Mouse (Mus musculus): ENCODE data around the gene Traf4. TPM values are rescaled to one million over a fixed set of nuclear protein-coding genes. Genes with fewer than 3 reads are reported as not detected.

Traf4 gene
- polyA plus RNA-seq, 1 experiment from 2014 or later, result 174 TPM

DNA sequence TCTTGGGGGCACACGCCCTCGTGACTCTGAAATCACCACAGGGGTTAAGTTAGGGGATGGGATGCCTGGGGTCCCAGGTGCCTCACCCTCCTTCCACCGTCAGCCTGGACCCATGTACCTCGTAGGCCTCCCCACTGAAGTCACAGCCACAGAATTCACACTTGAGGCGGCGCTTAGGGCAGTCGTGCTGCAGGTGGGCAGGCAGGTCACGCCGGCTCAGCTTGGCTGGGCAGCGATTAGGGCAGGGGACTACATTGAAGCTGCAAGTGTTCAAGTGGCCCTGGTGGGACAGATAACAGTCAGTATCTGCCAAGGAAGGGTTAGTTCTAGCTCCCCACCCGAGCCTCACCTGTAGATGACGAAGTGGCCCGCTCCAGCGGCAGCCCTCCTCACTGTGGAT lies 4.2 kb downstream of the Traf4 start:
- whole genome bisulfite sequencing, result 93% methylated on average over 14 of the region's 14 CpGs
- peaks cover 32% of the 10 kb centered on the region for H3K4me1 ChIP-seq

DNA sequence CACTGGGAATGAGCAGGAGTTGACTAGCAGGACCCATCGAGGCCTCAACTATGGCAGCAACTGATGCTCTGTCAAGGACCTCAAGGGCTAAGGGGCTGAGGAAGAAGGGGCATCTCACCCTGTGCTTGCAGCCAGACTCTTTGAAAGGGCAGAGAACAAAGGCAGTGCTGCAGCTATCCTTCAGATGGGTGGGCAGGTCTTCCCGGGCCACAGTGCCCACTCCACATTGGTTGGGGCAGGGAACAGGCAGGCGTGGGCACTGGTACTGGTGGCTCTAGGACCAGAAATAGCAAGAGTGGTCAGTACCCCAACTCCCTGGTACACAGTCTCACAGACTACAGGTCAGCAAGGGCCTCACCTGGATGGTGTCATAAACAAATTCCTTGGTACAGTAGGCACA lies 4.7 kb downstream of the Traf4 start:
- Histone ChIP-seq H3K9me3 (no peaks in the 10 kb centered on the region), H3K4me3 (no peak overlapping the region), H3K36me3 (peaks cover 60% of the 10 kb centered on the region), H3K4me1 (peaks cover 27% of the 10 kb centered on the region), H3K27ac (no peak overlapping the region), H3K4me2 (replicated peaks) (no peak overlapping the region), H3K27me3 (replicated peaks) (no peaks in the 10 kb centered on the region), H3K9ac (no peak overlapping the region)
- WGBS, result 91% methylated on average over 3 of the region's 3 CpGs
- no peak for ATAC-seq (ENCODE audit: low FRiP score, low read depth)

More for the DNA sequence above, 4.2 kb downstream of the Traf4 start:
- no peak for ATAC-seq (ENCODE audit: low FRiP score, low read depth)
- Histone ChIP-seq H3K4me3 (no peak overlapping the region), H3K27ac (no peak overlapping the region), H3K36me3 (peaks cover 56% of the 10 kb centered on the region), H3K9ac (no peak overlapping the region), H3K9me3 (no peaks in the 10 kb centered on the region), H3K4me2 (replicated peaks) (no peak overlapping the region), H3K27me3 (replicated peaks) (no peaks in the 10 kb centered on the region)

DNA sequence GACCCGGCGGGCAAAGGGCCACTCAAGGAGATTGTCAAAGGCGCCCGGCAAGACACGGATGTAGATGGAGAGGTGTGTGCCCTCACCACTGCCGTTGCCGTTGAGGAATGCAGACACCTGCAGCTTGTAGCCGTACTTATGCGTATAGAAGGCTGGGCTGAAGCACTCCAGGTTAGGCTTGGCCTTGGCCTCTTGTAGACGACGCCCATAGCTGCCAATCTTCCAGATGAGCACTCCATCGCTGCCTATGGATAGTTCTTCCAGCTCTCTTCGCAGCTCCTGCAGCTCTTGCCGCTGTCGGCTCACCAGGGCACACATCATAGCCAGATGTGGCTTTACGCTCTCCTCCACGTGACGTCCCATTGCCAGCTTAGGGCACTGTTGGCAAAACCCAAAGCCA lies 5.2 kb downstream of the Traf4 start:
- 91% methylated on average over 18 of the region's 18 CpGs for WGBS
- ATAC-seq (ENCODE audit: low FRiP score, low read depth), result no peak
- peaks cover 61% of the 10 kb centered on the region for H3K36me3 ChIP-seq

DNA sequence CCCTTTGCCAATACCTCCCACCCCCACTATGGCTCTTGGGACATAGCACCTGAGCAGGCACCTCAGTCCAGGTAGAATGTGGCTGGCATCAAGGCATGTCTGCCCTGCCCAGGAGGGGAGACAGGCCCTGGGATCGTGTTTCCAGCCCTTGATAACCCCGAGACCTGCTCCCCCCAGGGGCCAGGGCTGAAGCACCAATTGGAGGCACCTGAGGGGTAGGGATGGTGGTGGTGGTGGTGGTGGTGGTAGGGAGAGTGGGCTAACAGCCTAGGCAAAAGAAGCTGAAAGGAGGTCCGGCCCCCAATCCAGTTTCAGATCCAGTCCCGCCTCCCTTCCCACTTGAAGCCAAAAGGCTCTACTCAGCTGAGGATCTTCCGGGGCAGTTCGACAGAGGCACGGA lies 5.8 kb downstream of the Traf4 start:
- no peak overlapping the region for H3K9ac ChIP-seq
- peaks cover 25% of the 10 kb centered on the region for H3K4me1 ChIP-seq
- H3K4me3 ChIP-seq, result no peak overlapping the region
- H3K36me3 ChIP-seq, result peaks cover 67% of the 10 kb centered on the region
- no peak overlapping the region for H3K4me2 ChIP-seq (replicated peaks)
- no peaks in the 10 kb centered on the region for H3K27me3 ChIP-seq (replicated peaks)
- H3K9me3 ChIP-seq, result no peaks in the 10 kb centered on the region
- 83% methylated on average over 7 of the region's 7 CpGs for WGBS
- ATAC-seq (ENCODE audit: low FRiP score, low read depth), result no peak
- no peak overlapping the region for H3K27ac ChIP-seq

More for the DNA sequence above, 5.2 kb downstream of the Traf4 start:
- Histone ChIP-seq H3K27me3 (replicated peaks) (no peaks in the 10 kb centered on the region), H3K9ac (no peak overlapping the region), H3K4me3 (0 out of 2 replicates have a peak overlapping the region, but pooled peaks have one; percentile 3), H3K9me3 (no peaks in the 10 kb centered on the region), H3K4me1 (peaks cover 25% of the 10 kb centered on the region), H3K4me2 (replicated peaks) (no peak overlapping the region), H3K27ac (no peak overlapping the region)

DNA sequence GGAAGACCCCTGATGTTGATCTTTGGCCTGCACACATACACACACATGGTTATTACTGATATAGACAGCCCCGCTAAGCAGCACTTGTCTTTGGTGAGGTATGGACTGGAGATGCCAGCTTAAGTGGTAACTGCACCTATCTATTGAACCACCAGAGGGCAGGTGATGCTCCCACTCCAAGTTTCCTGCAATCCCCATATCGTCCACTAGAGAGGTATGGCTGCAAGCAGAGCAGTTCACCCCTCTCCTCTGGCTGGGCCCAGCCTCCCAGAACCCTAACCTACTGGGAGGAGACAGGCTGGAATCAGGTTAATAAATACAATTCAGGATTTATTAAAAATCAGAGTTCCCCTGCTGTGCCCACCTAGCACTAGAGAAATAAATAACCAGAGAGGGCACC lies 6.3 kb downstream of the Traf4 start:
- Histone ChIP-seq H3K9ac (no peak overlapping the region), H3K9me3 (no peaks in the 10 kb centered on the region), H3K4me3 (no peak overlapping the region), H3K36me3 (peaks cover 72% of the 10 kb centered on the region), H3K4me2 (replicated peaks) (no peak overlapping the region), H3K27ac (no peak overlapping the region), H3K4me1 (peaks cover 25% of the 10 kb centered on the region), H3K27me3 (replicated peaks) (no peaks in the 10 kb centered on the region)
- peak; percentile 22; the same call in 1 of the 2 replicates for ATAC-seq (ENCODE audit: low FRiP score, low read depth)
- WGBS, result 30% methylated on average over 2 of the region's 2 CpGs

DNA sequence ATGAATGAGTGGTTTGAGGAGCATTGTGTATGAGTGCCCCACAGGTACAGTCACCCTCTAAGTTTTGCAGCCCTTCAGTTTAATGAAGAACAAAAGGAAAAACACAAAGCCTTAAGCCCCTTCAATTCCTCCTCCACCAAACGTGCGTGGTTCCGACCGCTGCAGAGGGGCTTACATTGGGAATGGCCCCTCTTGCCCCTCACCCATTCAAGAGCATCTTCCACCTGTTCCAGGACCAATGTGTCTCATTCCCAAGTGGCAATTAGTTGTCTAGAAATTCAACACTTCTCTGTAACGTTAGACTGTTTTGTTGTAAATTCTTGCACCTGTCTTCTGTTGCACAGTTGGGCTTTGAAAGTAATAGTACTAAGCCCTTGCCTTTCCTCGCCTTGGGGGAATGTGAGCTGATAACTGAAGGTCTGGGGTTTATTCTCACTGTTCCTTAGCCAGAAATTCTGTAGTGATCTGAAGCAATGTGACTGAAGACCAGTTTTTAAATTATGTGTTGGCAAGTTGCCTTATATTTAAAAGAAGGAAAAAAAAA lies 9.2 kb downstream of the Traf4 start:
- Histone ChIP-seq H3K4me1 (peaks cover 13% of the 10 kb centered on the region; the same call in 1 of the 2 replicates), H3K9ac (no peak overlapping the region), H3K27ac (no peak overlapping the region), H3K9me3 (no peaks in the 10 kb centered on the region), H3K4me2 (replicated peaks) (no peak overlapping the region), H3K27me3 (replicated peaks) (no peaks in the 10 kb centered on the region), H3K4me3 (no peak overlapping the region), H3K36me3 (peaks cover 78% of the 10 kb centered on the region)
- no peak for ATAC-seq (ENCODE audit: low FRiP score, low read depth)
- 79% methylated on average over 6 of the region's 6 CpGs for WGBS

DNA sequence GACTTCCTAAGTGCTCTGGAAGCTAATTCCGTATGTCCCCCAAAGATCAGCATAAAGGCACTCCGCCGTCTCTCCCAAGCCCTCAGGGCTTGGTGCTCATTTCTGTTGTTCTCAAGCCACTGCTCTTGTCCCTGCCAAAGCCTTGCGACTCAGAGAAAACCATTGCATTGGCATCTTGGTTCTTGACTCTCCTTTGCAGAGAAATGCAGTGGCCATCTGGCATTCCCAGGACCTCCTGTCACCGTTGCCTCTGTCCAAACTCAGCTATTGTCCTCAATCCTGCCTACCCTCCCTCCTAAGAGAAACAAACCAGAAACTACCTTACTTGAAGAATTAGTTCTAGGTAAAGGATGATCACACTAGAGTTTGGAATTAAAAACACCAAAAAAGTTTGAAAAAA lies 9.7 kb downstream of the Traf4 start:
- H3K36me3 ChIP-seq, result peaks cover 78% of the 10 kb centered on the region

DNA sequence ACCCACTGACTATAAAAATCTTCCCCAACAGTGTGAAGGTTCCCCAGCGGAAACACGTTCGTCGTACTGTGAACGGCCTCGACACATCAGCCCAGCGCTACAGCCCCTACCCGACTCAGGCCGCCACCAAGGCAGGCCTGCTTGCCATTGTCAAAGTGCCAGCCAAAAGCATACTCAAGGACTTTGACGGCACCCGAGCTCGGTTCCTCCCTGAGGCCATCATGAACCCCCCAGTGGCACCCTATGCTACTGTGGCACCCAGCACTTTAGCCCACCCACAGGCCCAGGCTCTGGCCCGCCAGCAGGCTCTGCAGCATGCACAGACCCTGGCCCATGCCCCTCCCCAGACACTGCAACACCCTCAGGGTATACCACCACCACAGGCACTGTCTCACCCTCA lies 11.6 kb downstream of the Traf4 start:
- no peak overlapping the region for H3K9ac ChIP-seq
- no peaks in the 10 kb centered on the region for H3K27me3 ChIP-seq (replicated peaks)
- H3K4me2 ChIP-seq (replicated peaks), result no peak overlapping the region
- no peak overlapping the region for H3K27ac ChIP-seq
- 85% methylated on average over 13 of the region's 13 CpGs for WGBS
- no peak overlapping the region for H3K4me3 ChIP-seq
- H3K36me3 ChIP-seq, result peaks cover 77% of the 10 kb centered on the region
- no peaks in the 10 kb centered on the region for H3K9me3 ChIP-seq
- no peak for ATAC-seq (ENCODE audit: low FRiP score, low read depth)
- peaks cover 11% of the 10 kb centered on the region; the same call in 1 of the 2 replicates for H3K4me1 ChIP-seq

More for the DNA sequence above, 9.7 kb downstream of the Traf4 start:
- Histone ChIP-seq H3K9me3 (no peaks in the 10 kb centered on the region), H3K27ac (no peak overlapping the region), H3K9ac (no peak overlapping the region), H3K27me3 (replicated peaks) (no peaks in the 10 kb centered on the region), H3K4me2 (replicated peaks) (no peak overlapping the region), H3K4me1 (peaks cover 13% of the 10 kb centered on the region; the same call in 1 of the 2 replicates), H3K4me3 (no peak overlapping the region)
- 71% methylated on average over 5 of the region's 5 CpGs for WGBS
- no peak for ATAC-seq (ENCODE audit: low FRiP score, low read depth)

DNA sequence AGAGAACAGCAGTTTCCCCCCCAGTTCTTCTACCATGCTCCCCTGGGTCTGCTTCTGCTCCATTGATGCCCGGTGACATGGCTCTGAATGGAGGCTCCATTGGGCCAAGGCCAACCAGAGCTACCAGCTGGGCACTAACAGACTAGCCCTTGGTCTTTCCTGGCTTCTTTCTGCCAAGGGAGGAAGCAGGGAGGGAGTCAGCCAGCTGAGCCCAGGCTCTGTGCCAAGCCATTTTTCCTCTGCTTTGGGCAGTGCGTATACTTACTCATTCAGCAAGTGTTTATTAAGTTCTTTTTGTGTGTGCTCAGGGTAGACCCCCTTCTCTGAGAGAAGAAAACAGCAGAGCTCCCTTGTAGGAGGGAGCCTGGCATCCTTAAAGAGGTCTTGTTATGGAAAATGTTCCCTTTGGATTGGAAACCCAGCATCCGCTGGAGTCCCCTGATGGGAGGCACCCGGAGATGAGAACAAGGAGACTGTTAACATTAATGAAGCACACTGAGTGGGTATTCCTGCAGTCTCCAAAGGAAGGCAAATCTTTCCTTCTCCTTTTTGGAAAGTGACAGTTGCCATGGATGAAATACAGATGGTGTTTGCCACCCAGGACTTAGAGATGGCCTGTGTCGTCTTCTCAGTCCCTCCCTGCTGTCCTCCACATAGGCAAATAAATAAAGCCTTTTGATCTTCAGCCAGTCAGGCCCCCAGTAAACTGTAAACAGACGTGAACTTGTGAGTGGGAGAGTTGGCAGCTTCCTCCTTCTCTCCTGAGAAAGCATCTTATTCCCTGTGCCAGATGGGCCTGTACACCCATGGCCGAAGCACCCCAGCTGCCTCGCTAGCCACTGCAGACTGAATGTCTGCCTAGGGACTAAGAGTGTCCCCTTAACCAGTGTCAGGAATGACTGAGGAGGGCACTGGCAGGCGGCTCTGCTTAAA lies 12.8 kb downstream of the Traf4 start:
- Histone ChIP-seq H3K27me3 (replicated peaks) (no peaks in the 10 kb centered on the region), H3K4me2 (replicated peaks) (no peak overlapping the region), H3K4me1 (peaks cover 11% of the 10 kb centered on the region; the same call in 1 of the 2 replicates), H3K27ac (peak overlapping the region; percentile 37; the same call in 1 of the 2 replicates), H3K9me3 (no peaks in the 10 kb centered on the region), H3K4me3 (no peak overlapping the region), H3K36me3 (peaks cover 74% of the 10 kb centered on the region), H3K9ac (no peak overlapping the region)
- peak; percentile 33; the same call in 1 of the 2 replicates for ATAC-seq (ENCODE audit: low FRiP score, low read depth)
- WGBS, result 59% methylated on average over 9 of the region's 9 CpGs

DNA sequence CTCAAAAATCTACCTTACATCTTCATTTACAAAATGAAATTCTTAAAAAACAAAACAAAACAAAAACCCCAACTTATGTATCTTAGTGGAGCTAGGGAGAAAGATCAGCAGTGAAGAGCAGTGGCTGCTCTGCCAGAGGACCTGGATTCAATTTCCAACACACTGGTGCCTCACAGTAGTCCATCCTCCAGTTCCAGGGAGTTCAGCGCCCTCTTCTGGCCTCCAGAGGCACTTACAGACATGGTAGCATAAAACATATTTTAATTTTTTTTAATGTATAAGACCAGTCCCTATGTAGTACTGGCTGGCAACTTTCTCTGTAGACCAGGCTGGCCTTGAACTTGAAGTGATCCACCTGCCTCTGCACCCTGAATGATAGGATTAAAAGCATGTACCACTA lies 14.2 kb downstream of the Traf4 start:
- Histone ChIP-seq H3K36me3 (peaks cover 77% of the 10 kb centered on the region), H3K4me1 (peaks cover 11% of the 10 kb centered on the region; the same call in 1 of the 2 replicates), H3K9me3 (no peaks in the 10 kb centered on the region), H3K27me3 (replicated peaks) (no peaks in the 10 kb centered on the region), H3K27ac (no peak overlapping the region), H3K9ac (no peak overlapping the region), H3K4me2 (replicated peaks) (no peak overlapping the region), H3K4me3 (no peak overlapping the region)
- 13% methylated on average over 1 of the region's 1 CpGs for WGBS
- no peak for ATAC-seq (ENCODE audit: low FRiP score, low read depth)

DNA sequence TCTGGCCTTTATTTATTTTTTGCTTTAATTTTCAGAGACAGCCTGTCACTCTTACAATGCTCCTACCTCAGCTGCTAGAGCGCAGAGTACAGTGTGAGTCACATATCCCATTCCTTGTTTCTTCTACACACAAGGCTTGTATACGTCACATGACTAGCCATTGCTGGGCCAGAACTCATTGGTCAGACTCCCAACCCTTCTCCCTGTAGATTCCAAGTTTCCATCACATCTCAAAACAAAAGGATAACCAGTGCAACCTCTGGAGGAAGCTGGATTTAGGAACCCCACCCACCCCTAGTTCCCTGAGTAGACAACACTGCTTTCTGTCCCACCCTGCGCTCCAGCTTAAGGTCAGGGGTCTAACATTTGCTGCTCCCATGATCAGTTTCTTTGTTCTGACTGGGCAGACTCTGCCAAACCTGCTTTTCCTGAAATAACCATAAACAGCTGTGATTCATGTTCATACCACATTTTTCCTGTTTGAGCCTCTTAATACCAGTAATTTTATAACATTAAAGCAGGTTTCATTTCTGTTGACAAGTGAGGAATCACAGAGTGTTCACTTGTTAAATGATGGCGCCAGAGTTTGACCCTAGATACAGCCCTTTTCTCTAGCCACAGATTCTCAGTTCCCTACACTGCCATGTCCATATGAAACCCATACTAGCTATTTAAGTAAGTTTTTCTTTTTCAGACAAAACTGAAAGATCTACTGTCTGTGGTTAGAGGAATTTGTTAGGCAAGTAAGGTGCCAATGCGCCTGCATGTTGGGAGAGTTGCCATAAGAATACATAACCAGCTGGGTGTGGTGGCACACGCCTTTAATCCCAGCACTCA lies 18.5 kb downstream of the Traf4 start:
- no peak overlapping the region for H3K27ac ChIP-seq
- no peaks in the 10 kb centered on the region for H3K27me3 ChIP-seq (replicated peaks)
- no peak for ATAC-seq (ENCODE audit: low FRiP score, low read depth)
- H3K4me2 ChIP-seq (replicated peaks), result no peak overlapping the region
- peaks cover 74% of the 10 kb centered on the region for H3K36me3 ChIP-seq
- H3K4me1 ChIP-seq, result no peaks in the 10 kb centered on the region
- H3K4me3 ChIP-seq, result no peak overlapping the region
- H3K9ac ChIP-seq, result no peak overlapping the region
- no peaks in the 10 kb centered on the region for H3K9me3 ChIP-seq
- 95% methylated on average over 6 of the region's 6 CpGs for whole genome bisulfite sequencing

DNA sequence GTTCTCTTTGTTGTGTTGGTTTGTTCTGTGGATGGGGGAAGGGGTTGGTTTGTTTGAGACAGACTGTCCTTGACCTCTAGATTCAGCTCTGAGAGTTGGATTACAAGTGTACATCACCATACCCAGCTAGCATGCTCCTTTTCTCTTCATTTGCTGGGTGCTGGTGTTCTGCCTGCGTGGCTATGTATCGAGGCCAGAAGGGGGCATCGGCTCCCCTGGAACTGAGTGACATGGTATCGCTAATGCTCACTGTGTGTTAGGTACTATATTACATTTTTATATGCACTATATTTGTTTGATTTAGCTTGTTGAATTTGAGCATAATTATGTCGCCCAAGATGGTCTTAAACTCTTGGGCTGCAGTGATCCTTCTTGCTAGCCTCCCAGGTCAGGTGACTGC lies 19.2 kb downstream of the Traf4 start:
- WGBS, result 89% methylated on average over 5 of the region's 5 CpGs
- ATAC-seq (ENCODE audit: low FRiP score, low read depth), result no peak
- Histone ChIP-seq H3K27me3 (replicated peaks) (no peaks in the 10 kb centered on the region), H3K4me1 (no peaks in the 10 kb centered on the region), H3K36me3 (peaks cover 70% of the 10 kb centered on the region), H3K27ac (no peak overlapping the region), H3K4me2 (replicated peaks) (no peak overlapping the region), H3K9ac (no peak overlapping the region), H3K4me3 (no peak overlapping the region), H3K9me3 (no peaks in the 10 kb centered on the region)

Measured in neural tube, embryonic 12.5 days (tissue).